Mouse (Mus musculus) C2C12 (cell line): ENCODE data around the gene C9orf72. TPM values are rescaled to one million over a fixed set of nuclear protein-coding genes. Genes with fewer than 3 reads are reported as not detected.
"Not testable (repeated sequence)": the region's sequence is repeated elsewhere in the genome, so short reads cannot be mapped to it uniquely, and the experiment has no call there.

ENCODE experiments used
- H3K27me3 ChIP-seq: one replicate; pipeline ENCODE4 v1.6.1; 2011; ENCODE audit not compliant: control insufficient read depth, insufficient read depth, insufficient read length
- H3K36me3 ChIP-seq: one replicate; pipeline ENCODE4 v1.6.1; 2011; ENCODE audit not compliant: control insufficient read depth, insufficient read depth
- H3K4me3 ChIP-seq: one replicate; pipeline ENCODE4 v1.5.1; 2011; ENCODE audit warnings: mild to moderate bottlenecking, control low read depth; ENCODE audit not compliant: poor library complexity, insufficient read depth, severe bottlenecking
- H3K79me2 ChIP-seq: one replicate; pipeline ENCODE4 v1.6.1; 2011; ENCODE audit not compliant: control insufficient read depth, insufficient read depth
- H3K79me3 ChIP-seq: one replicate; pipeline ENCODE4 v1.6.1; 2011; ENCODE audit warnings: low read depth, control low read depth
- H3ac ChIP-seq: one replicate; pipeline ENCODE3; 2011; ENCODE audit warnings: low read depth; ENCODE audit not compliant: control insufficient read depth, insufficient read length
- CEBPB ChIP-seq: IDR thresholded peaks from one replicate; pipeline ENCODE4 v1.6.1; 2011; ENCODE audit warnings: low read depth, mild to moderate bottlenecking, control low read depth, moderate library complexity
- CTCF ChIP-seq: IDR thresholded peaks from one replicate; pipeline ENCODE4 v1.5.1; 2011; ENCODE audit not compliant: control insufficient read depth, insufficient read depth, insufficient read length
- FOSL1 ChIP-seq: IDR thresholded peaks from one replicate; pipeline ENCODE4 v1.8.0; 2011; ENCODE audit warnings: mild to moderate bottlenecking, low read length; ENCODE audit not compliant: poor library complexity, insufficient read depth, severe bottlenecking
- MAX ChIP-seq: IDR thresholded peaks from one replicate; pipeline ENCODE4 v1.6.1; 2011; ENCODE audit warnings: mild to moderate bottlenecking, control low read depth
- MYOD1 ChIP-seq: IDR thresholded peaks from one replicate; pipeline ENCODE4 v1.6.1; 2011; ENCODE audit warnings: low read depth; ENCODE audit not compliant: control insufficient read depth, insufficient read length
- MYOG ChIP-seq: IDR thresholded peaks from one replicate; pipeline ENCODE4 v1.6.1; 2011; ENCODE audit not compliant: control insufficient read depth, insufficient read length; ENCODE audit errors: extremely low read depth
- USF1 ChIP-seq: IDR thresholded peaks from one replicate; pipeline ENCODE4 v1.6.1; 2011; ENCODE audit warnings: low read depth, mild to moderate bottlenecking, control low read depth, moderate library complexity
- long read RNA-seq, 2 experiments: library from polyadenylated mRNA; unstranded; transcript quantifications; one replicate each; pipeline ENCODE4 v2.0.0; 2019 to 2020
- polyA plus RNA-seq: library from polyadenylated mRNA; unstranded; fragments of >200 nt; fragmentation: generic; extraction: Trizol; gene quantifications from one replicate; pipeline ENCODE4 v1.2.1, GENCODE M21; 2012; ENCODE audit warnings: missing spikeins

The C9orf72 gene
- 5.7 TPM for polyA plus RNA-seq
- long read RNA-seq, experiment 1, partial matches to known transcripts, result 5 of 10 reads
- long read RNA-seq, experiment 1, other reads (novel, unspliced or antisense), result 1 of 10 reads
- long read RNA-seq, experiment 2, transcript C9orf72-203 (11 exons, 3,193 nt), result major isoform, 42 of 69 reads
- long read RNA-seq, experiment 2, partial matches to known transcripts, result 18 of 69 reads
- long read RNA-seq, experiment 2, other reads (novel, unspliced or antisense), result 9 of 69 reads

GRCm38 (mm10) chr4:35225734-35226495 lies at the start of gene C9orf72:
C9orf72 (minus strand) TSS chr4:35226175.
- Histone ChIP-seq H3K27me3 (no peaks in the 10 kb centered on the region), H3K36me3 (no peaks in the 10 kb centered on the region), H3K79me2 (peaks cover 25% of the 10 kb centered on the region), H3K79me3 (peaks cover 3% of the 10 kb centered on the region), H3ac (peak within 1 kb of the TSS; percentile 66), H3K4me3 (peak within 1 kb of the TSS; percentile 56)
- TF ChIP-seq CEBPB (no peak), USF1 (peak; percentile 10), MAX (peak; percentile 83), CTCF (no peak)

- Histone ChIP-seq H3K79me3 (no peaks in the 10 kb centered on the region), H3K79me2 (no peaks in the 10 kb centered on the region), H3K36me3 (no peaks in the 10 kb centered on the region), H3ac (no peak overlapping the region), H3K4me3 (no peak overlapping the region), H3K27me3 (no peaks in the 10 kb centered on the region)
- TF ChIP-seq MYOG, result no peak
- no peak for TF ChIP-seq CEBPB
- no peak for TF ChIP-seq MYOD1
- no peak for TF ChIP-seq FOSL1
Measured at GRCm38 (mm10) chr4:35259006-35259405, 33.0 kb upstream of the C9orf72 start.

DNA sequence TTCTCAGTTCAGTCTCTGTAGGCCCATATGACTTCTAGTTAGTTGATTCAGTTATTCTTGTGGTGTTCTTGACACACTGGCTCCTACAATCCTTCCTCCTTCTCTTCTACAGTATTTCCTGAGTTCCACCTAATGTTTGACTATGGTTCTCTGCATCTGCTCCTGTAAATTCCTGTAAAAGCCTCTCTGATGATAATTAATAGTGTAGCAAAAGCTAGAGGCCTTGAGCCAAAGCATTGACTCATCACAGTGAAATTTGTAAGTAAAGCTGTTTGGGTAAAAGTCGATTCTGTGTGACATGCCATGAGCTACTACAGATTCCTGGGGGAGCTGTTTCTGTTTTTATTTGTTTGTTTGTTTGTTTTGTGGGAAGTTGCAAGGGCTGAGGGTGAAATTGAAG lies 18.0 kb upstream of the C9orf72 start:
- Histone ChIP-seq H3K36me3 (no peaks in the 10 kb centered on the region), H3K4me3 (no peak overlapping the region), H3K79me3 (no peaks in the 10 kb centered on the region), H3ac (no peak overlapping the region), H3K27me3 (no peaks in the 10 kb centered on the region), H3K79me2 (no peaks in the 10 kb centered on the region)
- TF ChIP-seq CTCF, result no peak
- TF ChIP-seq MYOG, result no peak
- no peak for TF ChIP-seq FOSL1
- TF ChIP-seq USF1, result no peak
- no peak for TF ChIP-seq MAX
- TF ChIP-seq CEBPB, result no peak
- no peak for TF ChIP-seq MYOD1

DNA sequence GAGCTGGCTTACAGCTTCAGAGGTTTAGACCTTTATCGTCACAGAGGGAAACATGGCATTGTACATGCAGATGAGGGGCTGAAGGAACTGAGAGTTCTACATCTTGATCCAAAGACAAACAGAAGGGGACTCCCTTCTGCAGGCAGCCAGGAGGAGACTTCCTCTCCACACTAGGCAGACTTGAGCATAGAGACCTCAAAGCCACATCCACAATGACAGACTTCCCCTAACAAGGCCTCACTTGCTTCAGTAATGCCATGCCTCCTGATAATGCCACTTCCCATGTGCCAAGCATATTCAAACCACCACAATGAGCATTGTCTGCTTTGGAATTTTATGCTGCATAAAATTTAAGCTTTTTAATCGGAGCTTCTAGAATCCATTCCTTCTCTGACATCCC lies 15.8 kb upstream of the C9orf72 start:
- H3ac ChIP-seq, result no peak overlapping the region
- H3K36me3 ChIP-seq, result no peaks in the 10 kb centered on the region
- H3K4me3 ChIP-seq, result no peak overlapping the region
- no peaks in the 10 kb centered on the region for H3K79me2 ChIP-seq
- TF ChIP-seq CTCF (no peak), USF1 (no peak), MAX (no peak), CEBPB (no peak), MYOD1 (no peak), FOSL1 (no peak), MYOG (no peak)
- H3K79me3 ChIP-seq, result no peaks in the 10 kb centered on the region
- no peaks in the 10 kb centered on the region for H3K27me3 ChIP-seq

DNA sequence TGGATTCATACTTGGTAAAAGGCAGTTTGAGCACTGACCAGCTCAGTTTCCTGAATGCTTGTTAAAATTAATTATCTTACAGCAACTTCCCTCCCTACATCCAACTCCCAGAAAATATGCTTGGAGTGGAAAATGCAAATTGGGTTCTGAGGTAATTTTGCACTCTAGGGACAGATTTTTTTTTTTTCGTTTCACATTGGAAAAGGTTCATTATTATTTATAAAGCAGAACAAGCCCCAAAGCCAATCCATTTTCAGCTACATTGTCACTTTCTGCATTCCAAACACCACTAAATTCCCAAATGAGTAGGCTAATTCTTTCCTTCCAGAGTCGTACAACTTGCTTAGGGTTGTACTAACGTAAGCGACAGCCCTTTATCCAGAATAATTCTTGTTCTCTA lies 12.7 kb upstream of the C9orf72 start:
- Histone ChIP-seq H3ac (no peak overlapping the region), H3K79me3 (no peaks in the 10 kb centered on the region), H3K4me3 (no peak overlapping the region), H3K27me3 (no peaks in the 10 kb centered on the region), H3K36me3 (no peaks in the 10 kb centered on the region), H3K79me2 (no peaks in the 10 kb centered on the region)
- TF ChIP-seq CTCF (no peak), MAX (no peak), MYOG (no peak), CEBPB (no peak), FOSL1 (no peak), MYOD1 (no peak)

GRCm38 (mm10) chr4:35238240-35238639 lies 12.3 kb upstream of the C9orf72 start:
- H3K27me3 ChIP-seq, H3K79me2 ChIP-seq, H3K4me3 ChIP-seq, H3K79me3 ChIP-seq, H3ac ChIP-seq, H3K36me3 ChIP-seq: not testable (repeated sequence)
